Mouse (Mus musculus) ZHBTc4 (cell line): ENCODE measurements at regions not wholly inside any gene's neighbourhood (a gene's known extent, or its start where the extent isn't known, plus 50 kb on each side); places are given as distances from the start of the nearest gene placed in this dataset.

Experiments
- DNase-seq: peaks from one replicate; pipeline ENCODE4 v3.0.0-alpha.2; 2011; ENCODE audit warnings: low read depth, low spot score

GRCm38 (mm10) chr5:52309317-52310060 lies 54.1 kb upstream of the Sod3 start:
- DNase-seq, result no peak

- DNase-seq, result no peak
These were observed 67.3 kb upstream of the Sod3 start for GRCm38 (mm10) chr5:52296303-52296702.

- no peak for DNase-seq
These were observed 69.1 kb upstream of the Sod3 start for GRCm38 (mm10) chr5:52294466-52294865.

- no peak for DNase-seq
These were observed 75.3 kb upstream of the Sod3 start for GRCm38 (mm10) chr5:52288319-52288718.

- no peak for DNase-seq
These were observed 82.7 kb upstream of the Sod3 start for GRCm38 (mm10) chr5:52280871-52281270.

- DNase-seq, result no peak
These were observed 85.5 kb upstream of the Sod3 start for GRCm38 (mm10) chr5:52278111-52278510.

GRCm38 (mm10) chr5:52263214-52263613 lies 72.9 kb upstream of the Dhx15 start:
- no peak for DNase-seq

- peak; percentile 72 for DNase-seq
These were observed 67.8 kb upstream of the Dhx15 start for GRCm38 (mm10) chr5:52258075-52258474.

GRCm38 (mm10) chr5:52254602-52255071 lies 64.3 kb upstream of the Dhx15 start:
- DNase-seq, result peak; percentile 17

- no peak for DNase-seq
These were observed 59.5 kb upstream of the Dhx15 start for GRCm38 (mm10) chr5:52249804-52250203.

GRCm38 (mm10) chr5:52243931-52244330 lies 53.6 kb upstream of the Dhx15 start:
- DNase-seq, result no peak

GRCm38 (mm10) chr5:52242414-52242813 lies 52.1 kb upstream of the Dhx15 start:
- DNase-seq, result no peak

GRCm38 (mm10) chr5:52240540-52240939 lies 50.2 kb upstream of the Dhx15 start:
- DNase-seq, result peak; percentile 73
